Mouse (Mus musculus) lung, embryonic 16.5 days (tissue): ENCODE data around the gene Qpct. TPM values are rescaled to one million over a fixed set of nuclear protein-coding genes. Genes with fewer than 3 reads are reported as not detected.

Source experiments
- ATAC-seq: fragments of 200-750 bp; cut with Nextera tagmentation; 2 replicates; pipeline ENCODE4 v1.8.0; 2017; ENCODE audit warnings: low read depth, mild to moderate bottlenecking, moderate library complexity
- H3K27ac ChIP-seq: fragments of 300-500 bp; sonication (generic); 2 replicates; pipeline ENCODE4 v1.5.1; 2014; ENCODE audit warnings: mild to moderate bottlenecking, control low read depth, low read length
- H3K27me3 ChIP-seq: fragments of 300-500 bp; sonication (generic); 2 replicates; pipeline ENCODE4 v1.6.1; 2014; ENCODE audit warnings: low read depth, low read length, mixed read lengths; ENCODE audit not compliant: control insufficient read depth, insufficient read depth
- H3K36me3 ChIP-seq: fragments of 300-500 bp; sonication (generic); 2 replicates; pipeline ENCODE4 v1.6.1; 2014; ENCODE audit warnings: low read length; ENCODE audit not compliant: control insufficient read depth, insufficient read depth
- H3K4me1 ChIP-seq: fragments of 300-500 bp; sonication (generic); replicated peaks from 2 replicates; pipeline ENCODE4 v1.6.1; 2014; ENCODE audit warnings: low read length, mixed read lengths; ENCODE audit not compliant: control insufficient read depth, insufficient read depth
- H3K4me2 ChIP-seq: fragments of 300-500 bp; sonication (generic); 2 replicates; pipeline ENCODE4 v1.6.1; 2014; ENCODE audit warnings: low read depth, low read length, control low read depth
- H3K4me3 ChIP-seq: fragments of 300-500 bp; sonication (generic); 2 replicates; pipeline ENCODE4 v1.5.1; 2014; ENCODE audit warnings: mild to moderate bottlenecking, low read length, control low read depth
- H3K9ac ChIP-seq: fragments of 300-500 bp; sonication (generic); 2 replicates; pipeline ENCODE4 v1.6.1; 2014; ENCODE audit warnings: low read length, control low read depth
- H3K9me3 ChIP-seq: fragments of 300-500 bp; sonication (generic); 2 replicates; pipeline ENCODE4 v1.6.1; 2016; ENCODE audit warnings: low read length; ENCODE audit not compliant: control insufficient read depth
- WGBS: fragments of 180-500 bp; shearing (Covaris S2); extraction: QIAGEN DNeasy Blood & Tissue Kit; methylation state at CpG from one replicate; pipeline ENCODE4 v1.1.7; 2014; 5-methylcytosine and 5-hydroxymethylcytosine counted together
- polyA plus RNA-seq: library from polyadenylated mRNA; unstranded; fragments of >200 nt; fragmentation: Nextera tagmentation; extraction: Ambion mirVana; gene quantifications from 2 replicates; pipeline ENCODE4 v1.2.1, GENCODE M21; 2015

The Qpct gene
- polyA plus RNA-seq, 1 experiment from 2014 or later = 25.9 TPM

DNA sequence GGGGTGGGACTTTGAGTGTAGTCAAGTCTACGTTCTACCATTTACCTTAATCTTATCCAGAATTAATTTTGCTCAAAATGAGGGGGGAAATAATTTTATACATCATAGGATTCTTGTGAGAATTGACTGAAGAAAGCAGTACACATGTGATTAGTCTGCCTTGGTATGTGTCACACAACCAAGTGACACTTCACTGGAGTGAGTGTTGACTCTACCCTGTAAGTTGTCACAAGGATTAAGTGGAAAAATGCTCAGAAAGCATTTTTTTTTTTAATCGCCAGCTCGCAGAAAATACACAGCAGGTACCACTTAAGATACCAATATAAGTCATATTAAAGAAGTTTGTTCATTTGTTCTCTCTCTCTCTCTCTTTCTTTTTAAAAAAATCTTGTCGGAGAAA lies 27.2 kb upstream of the Qpct start:
- Histone ChIP-seq H3K9me3 (no peaks in the 10 kb centered on the region), H3K27ac (no peak overlapping the region), H3K4me1 (no peaks in the 10 kb centered on the region; the same call in 1 of the 2 replicates), H3K27me3 (no peaks in the 10 kb centered on the region), H3K9ac (no peak overlapping the region), H3K4me3 (no peak overlapping the region), H3K4me2 (no peak overlapping the region), H3K36me3 (no peaks in the 10 kb centered on the region)
- 60% methylated on average over 4 of the region's 4 CpGs for WGBS
- no peak for ATAC-seq

DNA sequence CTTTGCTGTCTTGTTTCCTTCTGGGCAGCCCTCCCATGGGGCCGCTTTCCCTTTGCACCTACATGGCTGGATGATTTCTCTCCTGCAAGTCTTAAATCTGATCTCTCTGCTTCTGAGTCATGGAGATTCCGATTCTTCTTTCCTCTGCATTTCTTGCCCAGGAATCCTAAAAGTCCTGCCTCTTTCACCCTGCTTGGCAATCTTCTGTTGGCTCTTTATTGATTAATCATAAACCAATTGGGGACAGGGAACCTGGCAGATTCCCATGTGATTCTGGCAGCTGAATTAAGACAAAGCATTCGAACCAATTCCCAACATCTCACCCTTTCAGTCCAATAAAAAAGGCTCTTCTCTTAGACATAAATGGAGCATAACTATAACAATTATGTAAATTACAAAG lies 22.5 kb upstream of the Qpct start:
- no peaks in the 10 kb centered on the region for H3K36me3 ChIP-seq
- H3K4me2 ChIP-seq = no peak overlapping the region
- no peaks in the 10 kb centered on the region for H3K9me3 ChIP-seq
- ATAC-seq = no peak
- no peak overlapping the region for H3K9ac ChIP-seq
- WGBS = 70% methylated on average over 3 of the region's 3 CpGs
- H3K4me3 ChIP-seq = no peak overlapping the region
- no peaks in the 10 kb centered on the region for H3K4me1 ChIP-seq
- H3K27ac ChIP-seq = no peak overlapping the region
- H3K27me3 ChIP-seq = no peaks in the 10 kb centered on the region

DNA sequence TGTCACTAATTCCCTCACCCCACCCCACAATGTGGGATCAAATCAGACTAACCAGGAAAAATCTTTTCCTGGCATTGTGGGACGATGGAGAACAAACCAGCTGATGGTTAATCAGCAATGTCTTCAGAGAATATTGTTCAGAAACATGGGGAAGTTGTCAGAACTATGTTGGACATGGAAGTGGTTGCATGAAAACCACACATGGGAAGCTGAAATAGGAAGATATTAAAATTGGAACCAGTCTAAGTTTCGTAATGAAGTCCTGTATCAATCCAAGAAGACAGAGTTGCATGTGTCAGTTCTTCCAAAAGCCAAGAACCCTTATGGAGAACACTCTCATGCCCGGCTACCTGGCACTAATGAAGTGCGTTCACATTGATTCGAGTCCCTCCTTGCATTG lies 20.1 kb upstream of the Qpct start:
- Histone ChIP-seq H3K4me1 (no peaks in the 10 kb centered on the region), H3K9me3 (no peaks in the 10 kb centered on the region), H3K4me3 (no peak overlapping the region), H3K4me2 (no peak overlapping the region), H3K36me3 (no peaks in the 10 kb centered on the region), H3K27me3 (no peaks in the 10 kb centered on the region), H3K27ac (no peak overlapping the region), H3K9ac (no peak overlapping the region)
- WGBS = 79% methylated on average over 5 of the region's 5 CpGs
- ATAC-seq = no peak

DNA sequence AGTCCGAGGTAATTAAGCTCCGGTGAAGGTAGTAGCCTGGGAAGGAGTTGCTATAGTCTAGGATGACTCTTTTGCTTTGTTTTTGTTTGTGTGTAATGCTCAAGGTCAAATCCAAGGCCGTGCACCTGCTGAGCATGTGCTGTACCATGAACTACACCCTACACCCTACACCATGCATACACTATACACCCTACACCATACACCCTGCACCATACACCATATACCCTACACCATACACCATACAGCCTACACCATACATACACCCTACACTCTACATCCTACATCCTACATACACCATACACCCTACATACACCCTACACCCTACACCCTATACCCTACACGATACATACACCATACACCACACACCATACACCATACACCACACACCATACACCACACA lies 18.9 kb upstream of the Qpct start:
- Histone ChIP-seq H3K9ac (no peak overlapping the region), H3K9me3 (no peaks in the 10 kb centered on the region), H3K4me3 (no peak overlapping the region), H3K4me1 (no peaks in the 10 kb centered on the region), H3K36me3 (no peaks in the 10 kb centered on the region), H3K27me3 (no peaks in the 10 kb centered on the region), H3K4me2 (no peak overlapping the region), H3K27ac (no peak overlapping the region)
- 72% methylated on average over 4 of the region's 4 CpGs for WGBS
- ATAC-seq = no peak

DNA sequence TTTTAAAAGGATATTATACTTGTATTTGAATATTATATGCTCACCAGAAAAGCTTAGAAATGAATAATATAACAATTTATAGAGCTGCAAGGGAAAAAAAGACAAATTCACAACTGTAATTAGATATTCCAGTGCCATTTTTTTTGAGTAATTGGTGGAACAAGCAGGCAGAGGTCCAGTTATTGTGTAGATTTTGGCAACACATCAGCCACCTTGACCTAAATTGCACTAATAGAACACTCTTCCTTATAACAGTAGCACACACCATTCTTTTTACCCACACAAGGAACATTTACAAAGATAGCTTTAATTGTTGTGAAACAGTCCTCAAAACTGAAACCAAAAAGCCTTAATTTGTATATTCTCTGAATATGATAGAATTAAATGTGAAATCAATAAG lies 12.0 kb upstream of the Qpct start:
- ATAC-seq = no peak
- Histone ChIP-seq H3K4me2 (no peak overlapping the region), H3K27me3 (no peaks in the 10 kb centered on the region), H3K27ac (no peak overlapping the region), H3K9ac (no peak overlapping the region), H3K4me1 (no peaks in the 10 kb centered on the region), H3K36me3 (no peaks in the 10 kb centered on the region), H3K9me3 (no peaks in the 10 kb centered on the region), H3K4me3 (no peak overlapping the region)

DNA sequence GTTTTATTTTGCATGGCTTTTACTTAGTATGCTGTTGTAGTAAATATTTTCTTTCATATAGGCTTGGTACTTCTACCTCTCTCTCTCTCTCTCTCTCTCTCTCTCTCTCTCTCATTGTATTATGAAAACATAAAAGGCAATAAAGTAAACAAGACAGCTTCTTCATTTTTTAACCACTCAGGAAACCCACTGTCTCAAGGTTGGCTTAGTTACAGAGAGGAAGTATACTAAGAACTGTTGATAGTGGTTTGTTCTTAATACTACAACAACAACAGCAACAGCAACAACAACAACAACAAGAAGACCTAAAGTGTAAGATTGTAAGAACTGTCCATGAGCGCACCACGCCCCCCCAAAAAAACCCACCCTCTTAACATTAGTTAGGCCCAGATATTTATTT lies 8.0 kb upstream of the Qpct start:
- H3K4me1 ChIP-seq = no peaks in the 10 kb centered on the region
- no peak overlapping the region for H3K4me3 ChIP-seq
- WGBS = 100% methylated on average over 2 of the region's 2 CpGs
- no peaks in the 10 kb centered on the region for H3K9me3 ChIP-seq
- no peak overlapping the region for H3K4me2 ChIP-seq
- H3K27ac ChIP-seq = no peak overlapping the region
- H3K27me3 ChIP-seq = no peaks in the 10 kb centered on the region
- no peak for ATAC-seq
- no peak overlapping the region for H3K9ac ChIP-seq
- no peaks in the 10 kb centered on the region for H3K36me3 ChIP-seq

DNA sequence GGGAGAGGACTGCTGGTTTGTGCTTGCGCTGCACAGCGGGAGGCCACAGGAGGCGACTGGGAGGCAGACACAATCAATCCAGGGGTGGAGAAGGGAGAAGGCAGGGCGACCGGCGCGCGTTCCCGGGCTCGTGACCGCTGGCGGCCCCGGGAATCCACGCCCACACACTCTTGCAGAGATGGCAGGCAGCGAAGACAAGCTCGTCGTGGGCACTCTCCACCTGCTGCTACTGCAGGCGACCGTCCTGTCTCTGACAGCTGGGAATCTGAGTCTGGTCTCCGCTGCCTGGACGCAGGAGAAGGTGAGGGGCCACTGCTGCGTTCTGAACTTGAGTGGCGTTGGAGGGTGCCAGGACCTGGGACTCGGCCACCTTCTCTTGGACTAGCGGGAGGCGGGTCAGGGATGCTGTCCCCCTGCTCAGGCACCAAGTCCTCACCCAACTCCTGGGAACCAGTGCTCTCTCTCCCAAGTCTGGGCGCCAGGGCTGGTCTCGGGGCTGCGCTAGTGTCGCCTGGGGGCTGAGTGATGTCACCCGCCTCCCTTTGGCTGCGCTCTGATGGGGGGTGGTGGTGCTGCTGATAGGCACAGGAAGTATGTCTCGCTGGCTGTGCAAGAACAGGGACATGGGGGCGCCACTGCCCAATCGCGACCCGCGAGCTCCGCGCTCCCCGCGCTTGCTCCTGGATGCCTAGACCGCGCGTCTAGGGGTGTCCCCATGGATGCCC lies 544 bp downstream of the Qpct start:
- H3K9me3 ChIP-seq = no peaks in the 10 kb centered on the region
- no peak overlapping the region for H3K27ac ChIP-seq
- peaks cover 5% of the 10 kb centered on the region; the same call in 1 of the 2 replicates for H3K4me1 ChIP-seq
- peak; percentile 88 for ATAC-seq
- peak overlapping the region; percentile 64 for H3K9ac ChIP-seq
- under 1% methylated on average over 45 of the region's 45 CpGs for WGBS
- H3K27me3 ChIP-seq = no peaks in the 10 kb centered on the region; the same call in 1 of the 2 replicates
- H3K4me3 ChIP-seq = peak overlapping the region; percentile 66
- peak overlapping the region; percentile 97 for H3K4me2 ChIP-seq
- no peaks in the 10 kb centered on the region for H3K36me3 ChIP-seq

DNA sequence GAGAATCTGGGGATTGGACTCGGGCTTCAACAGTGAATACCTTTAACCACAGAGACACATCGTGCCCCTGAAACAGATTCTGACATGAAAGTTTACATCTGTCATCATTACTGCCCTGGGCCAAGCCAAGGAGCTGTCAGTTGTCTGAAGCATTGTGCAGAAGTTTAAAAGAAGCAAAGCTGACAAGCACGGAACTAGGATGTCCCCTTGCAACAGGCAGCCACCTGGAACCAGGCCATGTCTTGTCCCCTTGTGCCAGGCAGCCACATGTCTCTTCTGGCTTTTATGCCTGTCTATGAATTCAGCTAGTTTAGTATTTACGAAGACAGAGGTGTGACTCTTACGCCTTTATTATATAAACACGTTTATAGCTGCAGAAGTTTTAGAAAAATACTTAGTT lies 6.6 kb downstream of the Qpct start:
- H3K9me3 ChIP-seq = no peaks in the 10 kb centered on the region
- no peak overlapping the region for H3K4me3 ChIP-seq
- WGBS = 59% methylated on average over 6 of the region's 6 CpGs
- no peaks in the 10 kb centered on the region; the same call in 1 of the 2 replicates for H3K27me3 ChIP-seq
- no peak overlapping the region for H3K4me2 ChIP-seq
- H3K4me1 ChIP-seq = peaks cover 2% of the 10 kb centered on the region; the same call in 1 of the 2 replicates
- no peaks in the 10 kb centered on the region for H3K36me3 ChIP-seq
- no peak overlapping the region for H3K9ac ChIP-seq
- no peak for ATAC-seq
- H3K27ac ChIP-seq = no peak overlapping the region

DNA sequence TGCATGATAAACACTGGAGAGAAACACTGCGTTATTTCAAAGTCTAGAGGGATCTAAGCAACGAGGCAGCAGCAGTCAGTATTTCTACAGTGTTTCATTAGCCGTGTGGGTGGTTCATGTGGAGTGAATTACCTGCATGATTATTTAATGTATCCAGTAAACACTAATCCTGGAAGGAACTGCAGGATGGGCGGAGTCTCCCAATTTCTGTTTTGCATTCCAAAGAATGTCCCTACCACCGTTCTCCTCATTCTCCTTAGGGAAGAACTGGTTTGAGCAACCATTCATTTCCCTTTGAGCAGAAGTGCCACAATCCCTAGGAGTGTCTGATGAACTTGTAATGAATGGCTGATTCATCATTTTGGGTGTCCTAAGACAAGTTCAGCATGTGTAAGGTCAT lies 8.5 kb downstream of the Qpct start:
- no peak overlapping the region for H3K4me3 ChIP-seq
- ATAC-seq = no peak
- no peaks in the 10 kb centered on the region for H3K36me3 ChIP-seq
- no peak overlapping the region for H3K4me2 ChIP-seq
- no peaks in the 10 kb centered on the region for H3K9me3 ChIP-seq
- H3K27me3 ChIP-seq = no peaks in the 10 kb centered on the region; the same call in 1 of the 2 replicates
- WGBS = 70% methylated on average over 5 of the region's 5 CpGs
- H3K4me1 ChIP-seq = peaks cover 2% of the 10 kb centered on the region; the same call in 1 of the 2 replicates
- no peak overlapping the region for H3K9ac ChIP-seq
- H3K27ac ChIP-seq = no peak overlapping the region

DNA sequence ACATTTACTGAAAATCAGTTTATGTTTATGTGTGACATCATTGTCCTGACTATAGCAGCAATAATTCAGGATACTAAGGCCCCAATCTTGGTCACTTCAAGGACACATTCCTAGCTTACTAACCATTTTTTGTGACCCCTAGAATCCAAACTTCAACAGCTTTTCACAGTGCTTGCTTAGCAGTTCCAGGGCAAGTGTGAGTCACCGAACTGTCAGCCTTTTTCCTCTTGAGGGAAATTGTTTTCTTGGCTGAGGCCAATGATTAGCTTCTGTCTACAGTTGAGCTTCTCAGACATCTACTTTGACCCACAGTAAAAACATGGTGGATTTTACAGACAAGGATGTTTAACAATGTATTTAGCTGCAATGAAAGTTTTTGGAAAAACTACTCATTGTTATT lies 12.5 kb downstream of the Qpct start:
- no peaks in the 10 kb centered on the region for H3K36me3 ChIP-seq
- WGBS = 65% methylated on average over 1 of the region's 1 CpGs
- no peak overlapping the region for H3K9ac ChIP-seq
- H3K9me3 ChIP-seq = no peaks in the 10 kb centered on the region
- H3K4me2 ChIP-seq = no peak overlapping the region
- H3K4me3 ChIP-seq = no peak overlapping the region
- ATAC-seq = no peak
- no peaks in the 10 kb centered on the region for H3K4me1 ChIP-seq
- no peaks in the 10 kb centered on the region for H3K27me3 ChIP-seq
- no peak overlapping the region for H3K27ac ChIP-seq
